ENCODE assay signal across 16 mouse cellular contexts in genomic region chr11:6859898-6860858, GRCm38 (mm10). TPM values are rescaled to one million over a fixed set of nuclear protein-coding genes. Genes with fewer than 3 reads are reported as not detected.
DNase-seq lines count a peak whose midpoint lies in the region; ATAC-seq and TF ChIP-seq lines count a peak whose summit lies in the region.
"Had no signal": no experiment of that assay in that cellular context is flagged by ENCODE, and none has a peak within 500 bp of the region (broad histone marks: within the 10 kb centered on the region; RNA-seq: fewer than 3 reads in every experiment).

No protein-coding gene starts in this region.

- ATAC-seq in forebrain, embryonic 11.5 days (replicated peaks; ENCODE audit: low FRiP score) = peak; percentile 84
- ATAC-seq in neural tube, embryonic 11.5 days (ENCODE audit: insufficient read depth, low FRiP score, low TSS enrichment) = peak; percentile 69

- H3K27ac ChIP-seq in forebrain, embryonic 11.5 days (ENCODE audit: low read depth, low read length) = no peak overlapping the region
- no peak overlapping the region for H3K27ac ChIP-seq in layer of hippocampus, adult 2 months
- H3K27ac ChIP-seq in neural tube, embryonic 11.5 days (ENCODE audit: low read depth, low read length) = no peak overlapping the region; the same call in 1 of the 2 replicates
- no peak overlapping the region for H3K27ac ChIP-seq in kidney, adult 2 months (ENCODE audit: insufficient read depth, low read depth, low read length)

- no peaks in the 10 kb centered on the region for H3K36me3 ChIP-seq in forebrain, embryonic 11.5 days (ENCODE audit: control insufficient read depth, insufficient read depth, low read length)
- H3K36me3 ChIP-seq in neural tube, embryonic 11.5 days (ENCODE audit: control insufficient read depth, insufficient read depth, low read length) = no peaks in the 10 kb centered on the region
- no peaks in the 10 kb centered on the region for H3K36me3 ChIP-seq in kidney, adult 2 months (ENCODE audit: control insufficient read depth, insufficient read depth, low read length)
- H3K36me3 ChIP-seq: G1E had no signal

- DNase-seq in embryo, embryonic 11 days = peak; percentile 66
- no peak for DNase-seq in forebrain, embryonic 11.5 days (ENCODE audit: low spot score)
- DNase-seq in layer of hippocampus, adult 2 months (ENCODE audit: low spot score in 2 of 2) = peak; percentile 22 to 25
- peak; percentile 38 for DNase-seq in neural tube, embryonic 11.5 days (ENCODE audit: low spot score)
- no peak for DNase-seq in kidney, adult 2 months
- DNase-seq in gastrocnemius, postnatal 25 days = no peak
- no peak for DNase-seq in adipocyte (ENCODE audit: low spot score)
- DNase-seq: cerebellum, adult 8-10 months; kidney, adult 11 months; lung, embryonic 14.5 days; spleen, adult 18-20 months had no signal

- 0 out of 2 replicates have a peak, but pooled peaks cover 3% of the 10 kb centered on the region for H3K4me1 ChIP-seq in forebrain, embryonic 11.5 days (replicated peaks; ENCODE audit: control insufficient read depth, insufficient read depth, low read length)
- peaks cover 2% of the 10 kb centered on the region; the same call in 1 of the 2 replicates for H3K4me1 ChIP-seq in neural tube, embryonic 11.5 days (ENCODE audit: control insufficient read depth, insufficient read depth, low read length)
- H3K4me1 ChIP-seq in kidney, adult 2 months (ENCODE audit: control insufficient read depth, insufficient read depth, low read length) = no peaks in the 10 kb centered on the region

- H3K27me3 ChIP-seq in forebrain, embryonic 11.5 days (ENCODE audit: control insufficient read depth, insufficient read depth, low read length) = no peaks in the 10 kb centered on the region
- no peaks in the 10 kb centered on the region for H3K27me3 ChIP-seq in neural tube, embryonic 11.5 days (ENCODE audit: control insufficient read depth, insufficient read depth, low read length)
- H3K27me3 ChIP-seq in kidney, adult 2 months (replicated peaks; ENCODE audit: control insufficient read depth, insufficient read depth, low read length) = no peaks in the 10 kb centered on the region

- no peak overlapping the region for H3K4me3 ChIP-seq in forebrain, embryonic 11.5 days (ENCODE audit: low read depth, low read length)
- H3K4me3 ChIP-seq in layer of hippocampus, adult 2 months = no peak overlapping the region
- no peak overlapping the region for H3K4me3 ChIP-seq in neural tube, embryonic 11.5 days (ENCODE audit: low read depth, low read length)
- H3K4me3 ChIP-seq in kidney, adult 2 months (ENCODE audit: insufficient read depth, low read depth, low read length) = no peak overlapping the region

- no peak overlapping the region for H3K4me2 ChIP-seq in forebrain, embryonic 11.5 days (ENCODE audit: low read depth, low read length, severe bottlenecking)
- H3K4me2 ChIP-seq in neural tube, embryonic 11.5 days (ENCODE audit: low read depth) = no peak overlapping the region
- H3K4me2 ChIP-seq: lung, embryonic 14.5 days had no signal

- no peaks in the 10 kb centered on the region for H3K9me3 ChIP-seq in forebrain, embryonic 11.5 days (ENCODE audit: control insufficient read depth, low read length)
- H3K9me3 ChIP-seq in neural tube, embryonic 11.5 days (ENCODE audit: control insufficient read depth, low read length) = no peaks in the 10 kb centered on the region
- H3K9me3 ChIP-seq: G1E had no signal

- no peak for TF ChIP-seq POLR2A in kidney, adult 2 months (IDR thresholded peaks at IDR 0.05; ENCODE audit: low read depth, low read length)

- H3K9ac ChIP-seq in forebrain, embryonic 11.5 days (ENCODE audit: low read length) = no peak overlapping the region
- H3K9ac ChIP-seq in neural tube, embryonic 11.5 days (ENCODE audit: low read length) = no peak overlapping the region
- H3K9ac ChIP-seq: lung, embryonic 14.5 days had no signal

- 35% methylated on average over 11 of the region's 11 CpGs for WGBS in forebrain, embryonic 11.5 days
- WGBS in neural tube, embryonic 11.5 days = 45% methylated on average over 11 of the region's 11 CpGs
- WGBS in kidney, adult 2 months = 49% methylated on average over 11 of the region's 11 CpGs

- no peak for TF ChIP-seq CTCF in layer of hippocampus, adult 2 months (conservative IDR thresholded peaks at IDR 0.05)
- TF ChIP-seq CTCF in kidney, adult 2 months (conservative IDR thresholded peaks at IDR 0.05; ENCODE audit: insufficient read depth, insufficient read length, low read depth, low read length) = no peak

RNA-seq across cellular contexts. Expression of gene Gm11983, which starts 22.7 kb away (rescaled TPM):
- not detected in 2 replicates for polyA plus RNA-seq in forebrain, embryonic 11.5 days (2014; fragmentation: Nextera tagmentation; extraction: Ambion mirVana)
- total RNA-seq in layer of hippocampus, adult 2 months (2021) = not detected
- polyA plus RNA-seq in neural tube, embryonic 11.5 days (2014; fragmentation: Nextera tagmentation; extraction: Ambion mirVana) = not detected in 2 replicates
- polyA plus RNA-seq in kidney, adult 2 months (2012; rRNA removed) = not detected in 2 replicates
- total RNA-seq in gastrocnemius, postnatal 25 days (2021) = not detected
- total RNA-seq: adrenal gland, adult 18-20 months; heart, adult 8-10 months; left cerebral cortex, postnatal 10 days had no signal
- polyA plus RNA-seq: G1E; lung, embryonic 14.5 days; thymus, postnatal 0 days had no signal

Comparison
In these comparisons a context has a peak if more than half of its experiments do, and no peak if none do; other contexts are left out.
1. DNase-seq: peak in embryo, embryonic 11 days (single experiment), layer of hippocampus, adult 2 months (2 of 2) and neural tube, embryonic 11.5 days (single experiment); none in forebrain, embryonic 11.5 days (single experiment), kidney, adult 2 months (single experiment), gastrocnemius, postnatal 25 days (single experiment) and adipocyte (single experiment).